Mouse (Mus musculus): Measurements from ENCODE around the gene Vnn3. TPM values are rescaled to one million over a fixed set of nuclear protein-coding genes. Genes with fewer than 3 reads are reported as not detected.

Gene Vnn3
- polyA plus RNA-seq (2014; fragmentation: Nextera tagmentation; extraction: Ambion mirVana): not detected in 2 replicates

DNA sequence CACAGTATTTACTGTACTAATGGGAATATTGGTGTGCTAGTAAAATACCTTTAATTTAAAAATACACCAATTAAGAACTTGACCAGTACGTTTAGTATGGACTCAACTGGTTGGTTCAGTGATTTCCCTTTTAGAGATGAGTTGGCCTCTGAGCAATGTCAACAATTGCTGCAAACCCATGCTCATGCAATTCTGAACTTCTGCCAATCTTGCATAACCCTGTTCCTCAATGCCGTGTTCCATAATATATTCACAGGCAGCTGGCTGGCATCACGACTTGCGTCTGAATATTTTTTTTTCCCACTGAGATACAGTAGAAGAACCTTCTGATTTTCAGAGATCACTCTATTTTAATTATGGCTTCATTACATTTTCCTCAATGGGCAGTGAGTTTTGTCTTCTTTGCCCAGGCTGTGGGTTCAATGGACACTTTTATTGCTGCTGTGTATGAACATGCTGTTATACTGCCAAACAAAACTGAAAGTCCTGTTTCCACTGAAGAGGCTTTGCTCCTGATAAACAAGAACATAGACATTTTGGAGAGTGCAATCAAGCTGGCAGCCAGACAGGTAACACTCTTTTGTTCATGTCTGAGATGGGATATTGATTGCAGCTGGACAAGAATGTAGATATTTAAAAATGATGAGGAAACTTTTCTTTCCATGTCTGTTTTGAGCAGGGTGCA is at the start of gene Vnn3:
Vnn3 (plus strand) TSS at position 235 of the 685 bp plus-strand sequence.
- Histone ChIP-seq H3K4me3 (ENCODE audit: low read depth, low read length) (no peak within 1 kb of the TSS), H3K36me3 (ENCODE audit: control insufficient read depth, insufficient read depth, low read length) (no peaks in the 10 kb centered on the region), H3K9ac (ENCODE audit: low read length) (no peak within 1 kb of the TSS), H3K27ac (ENCODE audit: low read depth, low read length) (no peak within 1 kb of the TSS), H3K27me3 (ENCODE audit: control insufficient read depth, insufficient read depth, low read length) (no peaks in the 10 kb centered on the region), H3K4me1 (replicated peaks; ENCODE audit: control insufficient read depth, insufficient read depth, low read length) (no peaks in the 10 kb centered on the region), H3K9me3 (ENCODE audit: control insufficient read depth, low read length) (no peaks in the 10 kb centered on the region), H3K4me2 (ENCODE audit: low read depth, low read length, severe bottlenecking) (no peak within 1 kb of the TSS)
- WGBS: 84% methylated on average over 4 of the region's 4 CpGs
- DNase-seq (ENCODE audit: low spot score) (no peak), ATAC-seq (replicated peaks; ENCODE audit: low FRiP score) (no peak)

GRCm38 (mm10) chr10:23802911-23803310 is 48.4 kb upstream of the Vnn3 start:
- WGBS: 74% methylated on average over 3 of the region's 3 CpGs
- Histone ChIP-seq H3K36me3 (ENCODE audit: control insufficient read depth, insufficient read depth, low read length) (no peaks in the 10 kb centered on the region; the same call in 1 of the 2 replicates), H3K9ac (ENCODE audit: low read length) (no peak overlapping the region), H3K4me2 (ENCODE audit: low read depth, low read length, severe bottlenecking) (no peak overlapping the region), H3K4me3 (ENCODE audit: low read depth, low read length) (no peak overlapping the region), H3K9me3 (ENCODE audit: control insufficient read depth, low read length) (no peaks in the 10 kb centered on the region), H3K4me1 (replicated peaks; ENCODE audit: control insufficient read depth, insufficient read depth, low read length) (no peaks in the 10 kb centered on the region), H3K27me3 (ENCODE audit: control insufficient read depth, insufficient read depth, low read length) (no peaks in the 10 kb centered on the region), H3K27ac (ENCODE audit: low read depth, low read length) (no peak overlapping the region)
- DNase-seq (ENCODE audit: low spot score) (no peak), ATAC-seq (replicated peaks; ENCODE audit: low FRiP score) (no peak)

GRCm38 (mm10) chr10:23804665-23805064 is 46.6 kb upstream of the Vnn3 start:
- WGBS: 64% methylated on average over 3 of the region's 3 CpGs
- H3K27ac ChIP-seq (ENCODE audit: low read depth, low read length): no peak overlapping the region
- ATAC-seq (replicated peaks; ENCODE audit: low FRiP score): no peak
- H3K4me1 ChIP-seq (replicated peaks; ENCODE audit: control insufficient read depth, insufficient read depth, low read length): no peaks in the 10 kb centered on the region
- H3K4me3 ChIP-seq (ENCODE audit: low read depth, low read length): no peak overlapping the region
- no peak for DNase-seq (ENCODE audit: low spot score)
- H3K9me3 ChIP-seq (ENCODE audit: control insufficient read depth, low read length): no peaks in the 10 kb centered on the region
- H3K27me3 ChIP-seq (ENCODE audit: control insufficient read depth, insufficient read depth, low read length): no peaks in the 10 kb centered on the region
- H3K4me2 ChIP-seq (ENCODE audit: low read depth, low read length, severe bottlenecking): no peak overlapping the region
- no peak overlapping the region for H3K9ac ChIP-seq (ENCODE audit: low read length)
- H3K36me3 ChIP-seq (ENCODE audit: control insufficient read depth, insufficient read depth, low read length): no peaks in the 10 kb centered on the region; the same call in 1 of the 2 replicates

DNA sequence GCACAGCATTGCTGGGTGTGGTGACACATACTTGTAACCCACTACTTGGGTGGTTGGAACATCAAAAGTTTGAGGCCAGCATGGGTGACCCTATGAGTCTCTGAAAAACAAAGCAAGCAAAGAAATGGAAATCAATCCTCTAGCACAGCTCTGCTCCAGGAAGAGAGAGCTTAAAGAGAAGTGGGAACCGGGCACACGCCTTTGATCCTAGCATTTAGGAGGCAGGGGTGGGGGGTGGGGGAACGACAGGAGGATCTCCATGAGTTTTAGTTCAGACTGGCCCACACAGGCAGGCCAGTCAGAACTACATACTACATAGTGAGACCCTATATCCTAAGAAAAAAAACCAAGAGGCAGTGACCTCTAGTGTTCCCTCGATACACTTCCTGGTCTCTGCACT is 45.1 kb upstream of the Vnn3 start:
- WGBS: 34% methylated on average over 4 of the region's 4 CpGs
- Histone ChIP-seq H3K27me3 (ENCODE audit: control insufficient read depth, insufficient read depth, low read length) (no peaks in the 10 kb centered on the region), H3K36me3 (ENCODE audit: control insufficient read depth, insufficient read depth, low read length) (no peaks in the 10 kb centered on the region; the same call in 1 of the 2 replicates), H3K27ac (ENCODE audit: low read depth, low read length) (no peak overlapping the region), H3K4me1 (replicated peaks; ENCODE audit: control insufficient read depth, insufficient read depth, low read length) (no peaks in the 10 kb centered on the region), H3K9me3 (ENCODE audit: control insufficient read depth, low read length) (no peaks in the 10 kb centered on the region), H3K4me3 (ENCODE audit: low read depth, low read length) (no peak overlapping the region), H3K4me2 (ENCODE audit: low read depth, low read length, severe bottlenecking) (no peak overlapping the region), H3K9ac (ENCODE audit: low read length) (no peak overlapping the region)
- no peak for DNase-seq (ENCODE audit: low spot score)
- ATAC-seq (replicated peaks; ENCODE audit: low FRiP score): peak; percentile 58; the same call in 1 of the 2 replicates

GRCm38 (mm10) chr10:23811635-23812437 is 39.4 kb upstream of the Vnn3 start:
- Histone ChIP-seq H3K4me1 (replicated peaks; ENCODE audit: control insufficient read depth, insufficient read depth, low read length) (no peaks in the 10 kb centered on the region), H3K9ac (ENCODE audit: low read length) (no peak overlapping the region), H3K4me3 (ENCODE audit: low read depth, low read length) (no peak overlapping the region), H3K27ac (ENCODE audit: low read depth, low read length) (no peak overlapping the region), H3K36me3 (ENCODE audit: control insufficient read depth, insufficient read depth, low read length) (no peaks in the 10 kb centered on the region), H3K27me3 (ENCODE audit: control insufficient read depth, insufficient read depth, low read length) (no peaks in the 10 kb centered on the region), H3K4me2 (ENCODE audit: low read depth, low read length, severe bottlenecking) (no peak overlapping the region), H3K9me3 (ENCODE audit: control insufficient read depth, low read length) (no peaks in the 10 kb centered on the region)
- ATAC-seq (replicated peaks; ENCODE audit: low FRiP score): no peak
- WGBS: 81% methylated on average over 10 of the region's 12 CpGs
- peak; percentile 83 for DNase-seq (ENCODE audit: low spot score)

DNA sequence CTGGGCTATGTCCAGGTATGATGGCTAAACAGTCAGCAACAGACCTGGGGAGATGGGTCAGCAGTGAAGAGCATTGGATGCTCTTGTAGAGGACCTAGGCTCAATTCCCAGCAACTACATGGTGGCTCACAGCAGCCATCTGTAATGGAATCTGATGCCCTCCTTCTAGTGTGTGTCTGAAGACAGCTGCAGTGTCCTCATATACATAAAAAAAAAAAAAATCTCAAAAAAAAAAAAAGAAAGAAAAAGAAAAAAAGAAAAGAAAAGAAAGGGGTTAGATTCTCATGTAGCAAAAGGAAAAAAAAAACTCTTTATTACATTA is 38.9 kb upstream of the Vnn3 start:
- H3K4me2 ChIP-seq (ENCODE audit: low read depth, low read length, severe bottlenecking): no peak overlapping the region
- no peaks in the 10 kb centered on the region for H3K9me3 ChIP-seq (ENCODE audit: control insufficient read depth, low read length)
- no peak; the same call in 1 of the 2 replicates for ATAC-seq (replicated peaks; ENCODE audit: low FRiP score)
- H3K4me1 ChIP-seq (replicated peaks; ENCODE audit: control insufficient read depth, insufficient read depth, low read length): no peaks in the 10 kb centered on the region
- no peak overlapping the region for H3K27ac ChIP-seq (ENCODE audit: low read depth, low read length)
- no peak overlapping the region for H3K4me3 ChIP-seq (ENCODE audit: low read depth, low read length)
- H3K9ac ChIP-seq (ENCODE audit: low read length): no peak overlapping the region
- no peaks in the 10 kb centered on the region for H3K36me3 ChIP-seq (ENCODE audit: control insufficient read depth, insufficient read depth, low read length)
- no peak for DNase-seq (ENCODE audit: low spot score)
- no peaks in the 10 kb centered on the region for H3K27me3 ChIP-seq (ENCODE audit: control insufficient read depth, insufficient read depth, low read length)

DNA sequence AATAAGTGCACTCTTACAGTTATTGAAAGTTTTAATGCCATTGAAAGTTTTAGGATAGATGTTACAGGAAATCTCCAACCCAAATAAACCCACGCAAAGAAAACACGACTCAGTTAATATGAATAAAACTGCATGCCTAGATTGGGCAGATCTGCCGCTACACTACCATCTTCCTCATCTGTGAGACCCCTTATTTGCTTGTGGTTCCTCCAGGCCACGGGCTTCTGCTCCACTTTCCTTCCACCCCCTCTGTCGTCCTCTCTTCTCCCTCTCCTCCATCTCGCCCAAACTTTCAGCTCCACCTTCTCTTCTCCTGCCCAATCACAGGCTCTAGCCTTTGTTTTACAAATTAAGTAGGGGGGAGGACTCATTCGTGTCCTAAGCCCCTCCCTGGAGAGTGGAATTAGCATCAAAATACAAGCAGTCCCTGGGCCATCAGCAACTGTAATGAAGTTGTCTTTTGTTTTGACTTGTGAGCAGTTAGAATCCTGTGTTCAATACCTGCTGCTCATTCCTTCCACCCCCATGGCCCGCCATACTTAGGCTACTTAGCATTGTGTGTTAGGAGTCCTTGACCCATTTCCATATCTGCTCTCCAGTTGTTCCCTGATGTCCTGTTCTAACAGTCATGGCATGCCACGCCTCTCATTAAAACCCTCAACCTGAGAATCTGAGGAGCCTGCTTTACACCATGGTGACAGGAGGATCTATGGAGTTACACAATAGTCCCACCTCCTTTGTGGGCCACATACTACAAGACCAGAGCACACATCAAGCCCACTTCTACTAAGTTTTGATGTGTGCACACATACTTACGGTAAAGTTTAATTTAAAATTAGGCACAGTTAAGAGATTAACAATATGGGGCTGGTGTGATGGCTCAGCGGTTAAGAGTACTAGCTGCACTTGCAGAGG is 38.2 kb upstream of the Vnn3 start:
- peak; percentile 54 for DNase-seq (ENCODE audit: low spot score)
- no peaks in the 10 kb centered on the region for H3K9me3 ChIP-seq (ENCODE audit: control insufficient read depth, low read length)
- H3K9ac ChIP-seq (ENCODE audit: low read length): no peak overlapping the region
- H3K4me2 ChIP-seq (ENCODE audit: low read depth, low read length, severe bottlenecking): no peak overlapping the region
- WGBS: 48% methylated on average over 11 of the region's 11 CpGs
- no peak overlapping the region for H3K4me3 ChIP-seq (ENCODE audit: low read depth, low read length)
- no peaks in the 10 kb centered on the region for H3K4me1 ChIP-seq (replicated peaks; ENCODE audit: control insufficient read depth, insufficient read depth, low read length)
- peak; percentile 89 for ATAC-seq (replicated peaks; ENCODE audit: low FRiP score)
- no peak overlapping the region for H3K27ac ChIP-seq (ENCODE audit: low read depth, low read length)
- no peaks in the 10 kb centered on the region for H3K36me3 ChIP-seq (ENCODE audit: control insufficient read depth, insufficient read depth, low read length)
- no peaks in the 10 kb centered on the region for H3K27me3 ChIP-seq (ENCODE audit: control insufficient read depth, insufficient read depth, low read length)

DNA sequence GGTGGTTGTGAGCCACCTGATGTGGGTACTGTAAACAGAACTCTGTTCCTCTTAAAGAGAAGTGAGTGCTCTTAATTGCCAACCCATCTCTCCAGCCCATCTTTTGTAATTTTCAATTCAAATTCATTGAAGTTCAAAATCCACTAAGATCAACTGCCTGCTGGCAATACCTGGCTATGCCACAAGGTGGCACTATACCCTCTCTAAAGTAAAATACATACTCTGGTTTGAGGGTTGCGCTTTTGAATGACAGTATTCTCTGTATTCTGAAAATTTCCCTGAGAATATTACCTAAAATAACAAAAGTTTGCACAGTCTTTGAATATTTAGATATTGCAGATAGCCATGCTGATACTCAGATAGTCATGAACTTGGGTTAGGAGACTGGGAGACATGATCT is 36.1 kb upstream of the Vnn3 start:
- Histone ChIP-seq H3K4me3 (ENCODE audit: low read depth, low read length) (no peak overlapping the region), H3K9ac (ENCODE audit: low read length) (no peak overlapping the region), H3K36me3 (ENCODE audit: control insufficient read depth, insufficient read depth, low read length) (no peaks in the 10 kb centered on the region), H3K4me2 (ENCODE audit: low read depth, low read length, severe bottlenecking) (no peak overlapping the region), H3K27ac (ENCODE audit: low read depth, low read length) (no peak overlapping the region), H3K9me3 (ENCODE audit: control insufficient read depth, low read length) (no peaks in the 10 kb centered on the region), H3K27me3 (ENCODE audit: control insufficient read depth, insufficient read depth, low read length) (no peaks in the 10 kb centered on the region), H3K4me1 (replicated peaks; ENCODE audit: control insufficient read depth, insufficient read depth, low read length) (no peaks in the 10 kb centered on the region)
- WGBS: 57% methylated on average over 1 of the region's 1 CpGs
- 0 out of 2 replicates have a peak, but pooled peaks have one; percentile 10 for ATAC-seq (replicated peaks; ENCODE audit: low FRiP score)
- DNase-seq (ENCODE audit: low spot score): peak; percentile 84

Measured in forebrain, embryonic 11.5 days (tissue).